Mouse (Mus musculus) embryonic facial prominence, embryonic 11.5 days (tissue): ENCODE measurements around the gene Rpgrip1. TPM values are rescaled to one million over a fixed set of nuclear protein-coding genes. Genes with fewer than 3 reads are reported as not detected.
"Not testable (repeated sequence)": the region's sequence is repeated elsewhere in the genome, so short reads cannot be mapped to it uniquely, and the experiment has no call there.

Source experiments
- ATAC-seq: fragments of 200-750 bp; cut with Nextera tagmentation; replicated peaks from 2 replicates; pipeline ENCODE4 v1.8.0; 2017; ENCODE audit warnings: low read depth; ENCODE audit not compliant: insufficient number of reproducible peaks, low FRiP score, low TSS enrichment
- DNase-seq: peaks from one replicate; pipeline ENCODE4 v3.0.0-alpha.2; 2015; ENCODE audit warnings: low spot score
- H3K27ac ChIP-seq: fragments of 300-500 bp; sonication (generic); replicated peaks from 2 replicates; pipeline ENCODE4 v1.5.1; 2014; ENCODE audit warnings: mild to moderate bottlenecking, low read depth, low read length, control low read depth
- H3K27me3 ChIP-seq: fragments of 300-500 bp; sonication (generic); 2 replicates; pipeline ENCODE4 v1.6.1; 2014; ENCODE audit warnings: mild to moderate bottlenecking, low read length, moderate library complexity, mixed read lengths; ENCODE audit not compliant: control insufficient read depth, insufficient read depth
- H3K36me3 ChIP-seq: fragments of 300-500 bp; sonication (generic); replicated peaks from 2 replicates; pipeline ENCODE4 v1.6.1; 2014; ENCODE audit warnings: low read depth, mild to moderate bottlenecking, low read length, moderate library complexity, mixed read lengths; ENCODE audit not compliant: control insufficient read depth, insufficient read depth
- H3K4me1 ChIP-seq: fragments of 300-500 bp; sonication (generic); 2 replicates; pipeline ENCODE4 v1.6.1; 2014; ENCODE audit warnings: low read length, mixed read lengths; ENCODE audit not compliant: control insufficient read depth, insufficient read depth
- H3K4me2 ChIP-seq: fragments of 300-500 bp; sonication (generic); 2 replicates; pipeline ENCODE4 v1.6.1; 2014; ENCODE audit warnings: low read depth, mild to moderate bottlenecking, control low read depth, low read length, moderate library complexity
- H3K4me3 ChIP-seq: fragments of 300-500 bp; sonication (generic); 2 replicates; pipeline ENCODE4 v1.5.1; 2014; ENCODE audit warnings: low read depth, low read length, control low read depth
- H3K9ac ChIP-seq: fragments of 300-500 bp; sonication (generic); replicated peaks from 2 replicates; pipeline ENCODE4 v1.6.1; 2014; ENCODE audit warnings: mild to moderate bottlenecking, control low read depth, low read length
- H3K9me3 ChIP-seq: fragments of 300-500 bp; sonication (generic); replicated peaks from 2 replicates; pipeline ENCODE4 v1.6.1; 2016; ENCODE audit warnings: mild to moderate bottlenecking, low read length, inconsistent platforms, mixed read lengths; ENCODE audit not compliant: control insufficient read depth
- WGBS: fragments of 180-500 bp; shearing (Covaris S2); extraction: QIAGEN DNeasy Blood & Tissue Kit; methylation state at CpG from one replicate; pipeline ENCODE4 v1.1.7; 2014; 5-methylcytosine and 5-hydroxymethylcytosine counted together
- polyA plus RNA-seq: library from polyadenylated mRNA; unstranded; fragments of >200 nt; fragmentation: Nextera tagmentation; extraction: Ambion mirVana; gene quantifications from 2 replicates; pipeline ENCODE4 v1.2.1, GENCODE M21; 2014

The Rpgrip1 gene
- 86.1 and 97.9 TPM in 2 replicates for polyA plus RNA-seq

GRCm38 (mm10) chr14:52110346-52110745, at the start of gene Rpgrip1:
Rpgrip1 (plus strand) TSS chr14:52110704.
- WGBS: 81% methylated on average over 4 of the region's 4 CpGs
- no peaks in the 10 kb centered on the region for H3K9me3 ChIP-seq
- no peak within 1 kb of the TSS for H3K4me2 ChIP-seq
- H3K4me3 ChIP-seq: no peak within 1 kb of the TSS
- no peak within 1 kb of the TSS for H3K27ac ChIP-seq
- DNase-seq (no peak), ATAC-seq (no peak)
- H3K27me3 ChIP-seq: no peaks in the 10 kb centered on the region
- H3K9ac ChIP-seq: no peak within 1 kb of the TSS
- H3K36me3 ChIP-seq: no peaks in the 10 kb centered on the region
- H3K4me1 ChIP-seq: no peaks in the 10 kb centered on the region

- no peak for DNase-seq
- no peaks in the 10 kb centered on the region for H3K27me3 ChIP-seq
- H3K27ac ChIP-seq: no peak overlapping the region
- no peak overlapping the region for H3K9ac ChIP-seq
- H3K4me3 ChIP-seq: no peak overlapping the region
- WGBS: 85% methylated on average over 1 of the region's 1 CpGs
- no peaks in the 10 kb centered on the region for H3K9me3 ChIP-seq
- no peaks in the 10 kb centered on the region for H3K4me1 ChIP-seq
- ATAC-seq: no peak
- H3K4me2 ChIP-seq: no peak overlapping the region
- no peaks in the 10 kb centered on the region for H3K36me3 ChIP-seq
These were observed 49.7 kb upstream of the Rpgrip1 start for GRCm38 (mm10) chr14:52060800-52061199.

- ATAC-seq (no peak), DNase-seq (no peak)
- no peaks in the 10 kb centered on the region for H3K27me3 ChIP-seq
- H3K4me2 ChIP-seq: no peak overlapping the region
- no peak overlapping the region for H3K9ac ChIP-seq
- no peak overlapping the region for H3K4me3 ChIP-seq
- H3K36me3 ChIP-seq: no peaks in the 10 kb centered on the region
- WGBS: 84% methylated on average over 8 of the region's 8 CpGs
- H3K4me1 ChIP-seq: no peaks in the 10 kb centered on the region
- H3K9me3 ChIP-seq: no peaks in the 10 kb centered on the region
- H3K27ac ChIP-seq: no peak overlapping the region
These were observed 48.7 kb upstream of the Rpgrip1 start for GRCm38 (mm10) chr14:52061798-52062197.

GRCm38 (mm10) chr14:52066135-52066534, 44.4 kb upstream of the Rpgrip1 start:
- no peak overlapping the region for H3K4me2 ChIP-seq
- 60% methylated on average over 4 of the region's 4 CpGs for WGBS
- H3K36me3 ChIP-seq: no peaks in the 10 kb centered on the region
- no peaks in the 10 kb centered on the region for H3K4me1 ChIP-seq
- H3K27me3 ChIP-seq: no peaks in the 10 kb centered on the region
- no peak for DNase-seq
- no peak for ATAC-seq
- no peak overlapping the region for H3K9ac ChIP-seq
- no peak overlapping the region for H3K4me3 ChIP-seq
- H3K27ac ChIP-seq: no peak overlapping the region
- H3K9me3 ChIP-seq: no peaks in the 10 kb centered on the region

- Histone ChIP-seq H3K36me3 (peaks cover 8% of the 10 kb centered on the region), H3K9ac (no peak overlapping the region), H3K27me3 (no peaks in the 10 kb centered on the region), H3K4me2 (no peak overlapping the region), H3K27ac (no peak overlapping the region), H3K4me1 (no peaks in the 10 kb centered on the region), H3K4me3 (no peak overlapping the region), H3K9me3 (no peaks in the 10 kb centered on the region)
- DNase-seq (no peak), ATAC-seq (0 out of 2 replicates have a peak, but pooled peaks have one; percentile 40)
- WGBS: 95% methylated on average over 15 of the region's 15 CpGs
These were observed 38.8 kb upstream of the Rpgrip1 start for GRCm38 (mm10) chr14:52071599-52072137.

- Histone ChIP-seq H3K27ac (no peak overlapping the region), H3K4me1 (no peaks in the 10 kb centered on the region), H3K9ac (no peak overlapping the region), H3K36me3 (peaks cover 9% of the 10 kb centered on the region), H3K9me3 (no peaks in the 10 kb centered on the region), H3K4me3 (no peak overlapping the region), H3K4me2 (no peak overlapping the region), H3K27me3 (no peaks in the 10 kb centered on the region)
- no peak for ATAC-seq
- DNase-seq: no peak
These were observed 27.4 kb upstream of the Rpgrip1 start for GRCm38 (mm10) chr14:52083083-52083482.

- Histone ChIP-seq H3K9ac (no peak overlapping the region), H3K36me3 (no peaks in the 10 kb centered on the region; the same call in none of the 2 replicates), H3K4me3 (no peak overlapping the region), H3K27ac (no peak overlapping the region), H3K9me3 (no peaks in the 10 kb centered on the region), H3K4me2 (no peak overlapping the region), H3K4me1 (no peaks in the 10 kb centered on the region), H3K27me3 (no peaks in the 10 kb centered on the region)
- WGBS: 87% methylated on average over 1 of the region's 1 CpGs
- DNase-seq (no peak), ATAC-seq (no peak)
These were observed 16.0 kb upstream of the Rpgrip1 start for GRCm38 (mm10) chr14:52094533-52094932.

- H3K27me3 ChIP-seq, DNase-seq, ATAC-seq, H3K27ac ChIP-seq, H3K36me3 ChIP-seq, H3K9ac ChIP-seq, H3K4me1 ChIP-seq, H3K4me3 ChIP-seq, H3K4me2 ChIP-seq, H3K9me3 ChIP-seq: not testable (repeated sequence)
- 95% methylated on average over 3 of the region's 3 CpGs for WGBS
These were observed 13.3 kb upstream of the Rpgrip1 start for GRCm38 (mm10) chr14:52097191-52097590.
